Mouse (Mus musculus) CD4-positive, CD25-positive, alpha-beta regulatory T cell (primary cell): ENCODE results near the gene Tmem97. TPM values are rescaled to one million over a fixed set of nuclear protein-coding genes. Genes with fewer than 3 reads are reported as not detected.

ENCODE experiments used
- polyA plus RNA-seq: library from polyadenylated mRNA; unstranded; fragments of 100-300 nt; shearing (Covaris generic); gene quantifications from one replicate; pipeline ENCODE4 v1.2.1, GENCODE M21; 2017

Gene Tmem97
- 11.9 TPM for polyA plus RNA-seq

GRCm38 (mm10) chr11:78550168-78551058 is at the start of gene Tmem97:
Gene Tmem97 (minus strand): TSS chr11:78550777.

GRCm38 (mm10) chr11:78536080-78536689 is 14.4 kb downstream of the Tmem97 start, which contains the start of the genes Tnfaip1 and Ift20:
Gene Tnfaip1 (minus strand): TSS chr11:78536332.
Gene Ift20 (plus strand): TSS chr11:78536361.

GRCm38 (mm10) chr11:78512025-78512957 is 38.3 kb downstream of the Tmem97 start, which contains the start of the genes Tmem199 and Poldip2:
Gene Tmem199 (minus strand): TSS chr11:78512172.
Gene Poldip2 (plus strand): TSS chr11:78512193.

GRCm38 (mm10) chr11:78502909-78503650 is 47.5 kb downstream of the Tmem97 start, which contains the start of gene Sebox:
Gene Sebox (plus strand): TSS chr11:78503447.

GRCm38 (mm10) chr11:78499004-78499403 is 51.6 kb downstream of the Tmem97 start, which contains the start of gene Vtn:
Gene Vtn (plus strand): TSS chr11:78499091.

GRCm38 (mm10) chr11:78497544-78498522 is 52.7 kb downstream of the Tmem97 start, which contains the start of gene Sarm1:
Gene Sarm1 (minus strand): TSS chr11:78497754.

Other genes starting within 250 kb of the Tmem97 start
- 1.9 TPM for gene Spag5, start 249.2 kb downstream of the Tmem97 start, polyA plus RNA-seq
- gene Aldoc, start 227.8 kb downstream of the Tmem97 start, polyA plus RNA-seq: 5.9 TPM
- 114 TPM for gene Pigs, start 222.4 kb downstream of the Tmem97 start, polyA plus RNA-seq
- gene Unc119, start 207.3 kb downstream of the Tmem97 start, polyA plus RNA-seq: 59.7 TPM
- gene Foxn1, start 164.2 kb downstream of the Tmem97 start, polyA plus RNA-seq: not detected
- gene Slc13a2, start 128.6 kb downstream of the Tmem97 start, polyA plus RNA-seq: not detected
- 2.3 TPM for gene Slc46a1, start 85.1 kb downstream of the Tmem97 start, polyA plus RNA-seq
- gene Sarm1, start 53.0 kb downstream of the Tmem97 start, polyA plus RNA-seq: 3.3 TPM
- gene Vtn, start 51.7 kb downstream of the Tmem97 start, polyA plus RNA-seq: not detected
- gene Sebox, start 47.3 kb downstream of the Tmem97 start, polyA plus RNA-seq: not detected
- gene Tmem199, start 38.6 kb downstream of the Tmem97 start, polyA plus RNA-seq: 45.8 TPM
- gene Poldip2, start 38.6 kb downstream of the Tmem97 start, polyA plus RNA-seq: 50.0 TPM
- 16.3 TPM for gene Tnfaip1, start 14.4 kb downstream of the Tmem97 start, polyA plus RNA-seq
- gene Ift20, start 14.4 kb downstream of the Tmem97 start, polyA plus RNA-seq: 116 TPM
- gene Nlk, start 146.6 kb upstream of the Tmem97 start, polyA plus RNA-seq: 13.8 TPM
- gene Ccnq, start 201.0 kb upstream of the Tmem97 start, polyA plus RNA-seq: 40.2 TPM